Mouse (Mus musculus): ENCODE measurements around the gene Nagpa. TPM values are rescaled to one million over a fixed set of nuclear protein-coding genes. Genes with fewer than 3 reads are reported as not detected.

Gene Nagpa
- polyA plus RNA-seq, 1 experiment from 2014 or later, result 24.0 TPM

- H3K9me3 ChIP-seq, result no peaks in the 10 kb centered on the region
- no peak overlapping the region for H3K9ac ChIP-seq
- no peak overlapping the region for H3K4me3 ChIP-seq
- H3K36me3 ChIP-seq, result no peaks in the 10 kb centered on the region
- no peak overlapping the region for H3K27ac ChIP-seq
- H3K4me2 ChIP-seq, result no peak overlapping the region
- WGBS, result 56% methylated on average over 7 of the region's 7 CpGs
- H3K27me3 ChIP-seq, result no peaks in the 10 kb centered on the region
- H3K4me1 ChIP-seq, result no peaks in the 10 kb centered on the region
- ATAC-seq (ENCODE audit: borderline replicate concordance, extremely low read depth, low FRiP score, low TSS enrichment), result no peak
Observed at GRCm38 (mm10) chr16:5186234-5186633, 17.6 kb downstream of the Nagpa start.

GRCm38 (mm10) chr16:5185691-5186090 is 18.1 kb downstream of the Nagpa start:
- WGBS, result 45% methylated on average over 7 of the region's 7 CpGs
- H3K36me3 ChIP-seq, result no peaks in the 10 kb centered on the region
- no peak overlapping the region for H3K4me2 ChIP-seq
- no peaks in the 10 kb centered on the region for H3K9me3 ChIP-seq
- H3K4me3 ChIP-seq, result no peak overlapping the region
- H3K9ac ChIP-seq, result no peak overlapping the region
- H3K27ac ChIP-seq, result no peak overlapping the region
- no peak for ATAC-seq (ENCODE audit: borderline replicate concordance, extremely low read depth, low FRiP score, low TSS enrichment)
- H3K27me3 ChIP-seq, result no peaks in the 10 kb centered on the region
- H3K4me1 ChIP-seq, result no peaks in the 10 kb centered on the region

GRCm38 (mm10) chr16:5184956-5185355 is 18.9 kb downstream of the Nagpa start:
- Histone ChIP-seq H3K9ac (no peak overlapping the region), H3K4me1 (no peaks in the 10 kb centered on the region), H3K36me3 (no peaks in the 10 kb centered on the region), H3K4me3 (no peak overlapping the region), H3K27me3 (no peaks in the 10 kb centered on the region), H3K9me3 (no peaks in the 10 kb centered on the region), H3K27ac (no peak overlapping the region), H3K4me2 (no peak overlapping the region)
- WGBS, result 83% methylated on average over 5 of the region's 5 CpGs
- no peak for ATAC-seq (ENCODE audit: borderline replicate concordance, extremely low read depth, low FRiP score, low TSS enrichment)

- Histone ChIP-seq H3K27me3 (no peaks in the 10 kb centered on the region), H3K27ac (no peak overlapping the region), H3K4me2 (no peak overlapping the region), H3K9ac (no peak overlapping the region), H3K36me3 (no peaks in the 10 kb centered on the region), H3K9me3 (no peaks in the 10 kb centered on the region), H3K4me3 (no peak overlapping the region), H3K4me1 (no peaks in the 10 kb centered on the region)
- WGBS, result 49% methylated on average over 8 of the region's 8 CpGs
- no peak for ATAC-seq (ENCODE audit: borderline replicate concordance, extremely low read depth, low FRiP score, low TSS enrichment)
Observed at GRCm38 (mm10) chr16:5184101-5184500, 19.7 kb downstream of the Nagpa start.

GRCm38 (mm10) chr16:5183310-5183975 is 20.4 kb downstream of the Nagpa start:
- Histone ChIP-seq H3K9ac (no peak overlapping the region), H3K27ac (no peak overlapping the region), H3K4me2 (no peak overlapping the region), H3K27me3 (no peaks in the 10 kb centered on the region), H3K4me3 (no peak overlapping the region), H3K4me1 (no peaks in the 10 kb centered on the region), H3K9me3 (no peaks in the 10 kb centered on the region), H3K36me3 (no peaks in the 10 kb centered on the region)
- ATAC-seq (ENCODE audit: borderline replicate concordance, extremely low read depth, low FRiP score, low TSS enrichment), result no peak
- WGBS, result 78% methylated on average over 18 of the region's 18 CpGs

- Histone ChIP-seq H3K9me3 (no peaks in the 10 kb centered on the region), H3K4me3 (no peak overlapping the region), H3K27ac (no peak overlapping the region), H3K36me3 (no peaks in the 10 kb centered on the region), H3K4me1 (no peaks in the 10 kb centered on the region), H3K27me3 (no peaks in the 10 kb centered on the region), H3K9ac (no peak overlapping the region), H3K4me2 (no peak overlapping the region)
- WGBS, result 82% methylated on average over 6 of the region's 6 CpGs
- no peak for ATAC-seq (ENCODE audit: borderline replicate concordance, extremely low read depth, low FRiP score, low TSS enrichment)
Observed at GRCm38 (mm10) chr16:5172636-5173035, 31.2 kb downstream of the Nagpa start.

GRCm38 (mm10) chr16:5168829-5169228 is 35.0 kb downstream of the Nagpa start:
- Histone ChIP-seq H3K9me3 (no peaks in the 10 kb centered on the region), H3K4me1 (no peaks in the 10 kb centered on the region), H3K4me2 (no peak overlapping the region), H3K27ac (no peak overlapping the region), H3K27me3 (no peaks in the 10 kb centered on the region), H3K9ac (no peak overlapping the region), H3K36me3 (no peaks in the 10 kb centered on the region), H3K4me3 (no peak overlapping the region)
- no peak for ATAC-seq (ENCODE audit: borderline replicate concordance, extremely low read depth, low FRiP score, low TSS enrichment)
- 64% methylated on average over 5 of the region's 5 CpGs for WGBS

- Histone ChIP-seq H3K4me1 (no peaks in the 10 kb centered on the region), H3K4me2 (no peak overlapping the region), H3K9ac (no peak overlapping the region), H3K27me3 (no peaks in the 10 kb centered on the region), H3K27ac (no peak overlapping the region), H3K4me3 (no peak overlapping the region), H3K36me3 (no peaks in the 10 kb centered on the region), H3K9me3 (no peaks in the 10 kb centered on the region)
- 78% methylated on average over 2 of the region's 2 CpGs for WGBS
- ATAC-seq (ENCODE audit: borderline replicate concordance, extremely low read depth, low FRiP score, low TSS enrichment), result no peak
Observed at GRCm38 (mm10) chr16:5168038-5168437, 35.8 kb downstream of the Nagpa start.

GRCm38 (mm10) chr16:5164327-5164726 is 39.5 kb downstream of the Nagpa start:
- Histone ChIP-seq H3K9me3 (no peaks in the 10 kb centered on the region), H3K27me3 (no peaks in the 10 kb centered on the region), H3K9ac (no peak overlapping the region), H3K4me1 (no peaks in the 10 kb centered on the region), H3K27ac (no peak overlapping the region), H3K4me2 (no peak overlapping the region), H3K36me3 (no peaks in the 10 kb centered on the region), H3K4me3 (no peak overlapping the region)
- WGBS, result 68% methylated on average over 6 of the region's 6 CpGs
- ATAC-seq (ENCODE audit: borderline replicate concordance, extremely low read depth, low FRiP score, low TSS enrichment), result no peak

- Histone ChIP-seq H3K27me3 (no peaks in the 10 kb centered on the region), H3K9ac (no peak overlapping the region), H3K4me1 (no peaks in the 10 kb centered on the region), H3K4me2 (no peak overlapping the region), H3K36me3 (no peaks in the 10 kb centered on the region), H3K9me3 (no peaks in the 10 kb centered on the region), H3K27ac (no peak overlapping the region), H3K4me3 (no peak overlapping the region)
- no peak for ATAC-seq (ENCODE audit: borderline replicate concordance, extremely low read depth, low FRiP score, low TSS enrichment)
- 52% methylated on average over 8 of the region's 8 CpGs for WGBS
Observed at GRCm38 (mm10) chr16:5159248-5159647, 44.6 kb downstream of the Nagpa start.

- ATAC-seq (ENCODE audit: borderline replicate concordance, extremely low read depth, low FRiP score, low TSS enrichment), result no peak
- no peaks in the 10 kb centered on the region for H3K4me1 ChIP-seq
- H3K27me3 ChIP-seq, result no peaks in the 10 kb centered on the region
- 52% methylated on average over 3 of the region's 3 CpGs for WGBS
- H3K27ac ChIP-seq, result no peak overlapping the region
- H3K36me3 ChIP-seq, result no peaks in the 10 kb centered on the region
- H3K4me3 ChIP-seq, result no peak overlapping the region
- H3K9ac ChIP-seq, result no peak overlapping the region
- H3K9me3 ChIP-seq, result no peaks in the 10 kb centered on the region
- no peak overlapping the region for H3K4me2 ChIP-seq
Observed at GRCm38 (mm10) chr16:5157113-5157512, 46.7 kb downstream of the Nagpa start.

GRCm38 (mm10) chr16:5156495-5156894 is 47.3 kb downstream of the Nagpa start:
- no peak for ATAC-seq (ENCODE audit: borderline replicate concordance, extremely low read depth, low FRiP score, low TSS enrichment)

GRCm38 (mm10) chr16:5155014-5155413 is 48.8 kb downstream of the Nagpa start:
- 35% methylated on average over 3 of the region's 3 CpGs for WGBS
- Histone ChIP-seq H3K27ac (no peak overlapping the region), H3K36me3 (no peaks in the 10 kb centered on the region), H3K4me3 (no peak overlapping the region), H3K9me3 (no peaks in the 10 kb centered on the region), H3K4me2 (no peak overlapping the region), H3K4me1 (no peaks in the 10 kb centered on the region), H3K27me3 (no peaks in the 10 kb centered on the region), H3K9ac (no peak overlapping the region)
- ATAC-seq (ENCODE audit: borderline replicate concordance, extremely low read depth, low FRiP score, low TSS enrichment), result no peak

More at GRCm38 (mm10) chr16:5156495-5156894, 47.3 kb downstream of the Nagpa start:
- WGBS, result 48% methylated on average over 2 of the region's 2 CpGs
- no peak overlapping the region for H3K27ac ChIP-seq
- no peaks in the 10 kb centered on the region for H3K36me3 ChIP-seq
- no peak overlapping the region for H3K9ac ChIP-seq
- no peaks in the 10 kb centered on the region for H3K4me1 ChIP-seq
- H3K4me3 ChIP-seq, result no peak overlapping the region
- no peaks in the 10 kb centered on the region for H3K27me3 ChIP-seq
- no peaks in the 10 kb centered on the region for H3K9me3 ChIP-seq
- H3K4me2 ChIP-seq, result no peak overlapping the region

Measured in lung, embryonic 15.5 days (tissue).